Mouse (Mus musculus) cerebellum, adult 2 months (tissue): ENCODE results near the gene Zfp786.

Experiments used
- CTCF ChIP-seq: fragments of 200-500 bp; IDR thresholded peaks from 2 replicates; pipeline ENCODE4 v1.5.1; 2011; ENCODE audit warnings: low read depth, mild to moderate bottlenecking, control low read depth, low read length, moderate library complexity, borderline replicate concordance; ENCODE audit not compliant: insufficient read depth
- POLR2A ChIP-seq: fragments of 200-500 bp; IDR thresholded peaks from 2 replicates; pipeline ENCODE4 v1.6.1; 2011; ENCODE audit warnings: low read length, control low read depth, borderline replicate concordance; ENCODE audit not compliant: insufficient read depth

DNA sequence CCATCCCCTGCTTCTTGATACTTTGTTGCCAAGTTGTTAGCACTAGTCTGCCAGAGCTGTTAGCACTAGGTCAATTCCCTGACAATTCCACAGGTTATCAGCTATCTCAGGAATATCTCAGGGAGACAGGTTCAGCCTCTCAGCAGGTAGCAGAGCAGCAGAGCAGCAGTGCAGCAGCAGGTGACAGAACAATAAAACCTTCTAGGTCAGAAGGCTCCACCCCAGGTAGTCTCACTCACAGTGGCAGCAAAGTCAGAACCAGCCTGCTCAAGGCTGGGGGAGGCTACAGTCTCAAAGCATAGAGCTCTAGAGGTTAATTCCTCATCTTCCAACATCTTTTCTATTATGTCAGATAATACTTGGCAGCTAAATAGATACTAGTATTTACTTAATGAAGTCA lies 15.1 kb upstream of the Zfp786 start:
- TF ChIP-seq POLR2A (no peak), CTCF (no peak)
